Mouse (Mus musculus) heart, adult 2 months (tissue): ENCODE measurements around the gene Galnt18.

Experiments
- CTCF ChIP-seq: fragments of 200-600 bp; IDR thresholded peaks from 2 replicates; pipeline ENCODE4 v1.8.1; 2022; ENCODE audit warnings: antibody characterized with exemption, mild to moderate bottlenecking, moderate library complexity
- POLR2A ChIP-seq: fragments of 200-500 bp; IDR thresholded peaks from 2 replicates; pipeline ENCODE4 v1.6.1; 2011; ENCODE audit warnings: mild to moderate bottlenecking, low read depth, low read length, control low read depth; ENCODE audit not compliant: insufficient read depth

DNA sequence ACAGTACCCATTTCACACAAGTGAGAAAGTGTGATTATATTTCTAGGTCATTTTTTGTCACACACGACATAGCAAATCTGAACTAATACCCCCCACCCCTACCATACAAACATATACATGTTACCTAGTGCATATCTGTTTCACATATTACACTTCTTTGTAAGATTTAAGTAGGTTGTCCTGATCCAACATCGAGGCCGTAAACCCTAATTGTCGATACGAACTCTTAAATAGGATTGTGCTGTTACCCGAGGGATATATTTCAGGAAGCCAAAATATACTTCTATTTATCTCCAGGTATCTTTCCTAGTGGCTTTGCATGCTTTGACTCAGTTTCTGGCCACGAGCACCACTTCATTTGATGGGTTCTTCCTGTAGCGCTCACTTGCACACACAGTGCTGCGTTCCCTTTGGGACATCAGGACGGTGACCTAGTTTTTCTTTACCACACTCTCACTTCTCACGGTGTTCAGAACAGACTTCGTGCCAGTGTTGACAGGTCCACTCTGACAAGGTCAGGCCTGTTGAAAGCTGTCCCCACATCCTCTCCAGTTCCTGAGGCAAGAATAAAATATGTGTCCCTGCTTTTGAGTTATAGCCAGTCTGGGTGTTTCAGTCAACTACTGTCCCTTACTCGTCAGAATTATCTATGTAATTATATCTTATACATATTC is 17.7 kb upstream of the Galnt18 start:
- no peak for TF ChIP-seq CTCF
- peak; percentile 34; the same call in 1 of the 2 replicates for TF ChIP-seq POLR2A
